11 mouse cellular contexts compared by ENCODE assay signal in genomic region chr17:26064916-26065315, GRCm38 (mm10). TPM values are rescaled to one million over a fixed set of nuclear protein-coding genes. Genes with fewer than 3 reads are reported as not detected.
DNase-seq lines count a peak whose midpoint lies in the region; ATAC-seq and TF ChIP-seq lines count a peak whose summit lies in the region.
"Had no signal": no experiment of that assay in that cellular context is flagged by ENCODE, and none has a peak within 500 bp of the region (broad histone marks: within the 10 kb centered on the region; RNA-seq: fewer than 3 reads in every experiment).

No protein-coding gene starts in this region.

- H3K4me3 ChIP-seq in heart, postnatal 0 days (ENCODE audit: low read depth, low read length): no peak overlapping the region
- H3K4me3 ChIP-seq in embryonic facial prominence, embryonic 10.5 days: peak overlapping the region; percentile 14; the same call in 1 of the 2 replicates
- H3K4me3 ChIP-seq in forebrain, embryonic 16.5 days (replicated peaks; ENCODE audit: low read length): peak overlapping the region; percentile 14; the same call in 1 of the 2 replicates
- H3K4me3 ChIP-seq in midbrain, embryonic 14.5 days (replicated peaks; ENCODE audit: low read depth, low read length): 0 out of 2 replicates have a peak overlapping the region, but pooled peaks have one; percentile 0
- no peak overlapping the region for H3K4me3 ChIP-seq in liver, embryonic 11.5 days (ENCODE audit: low read depth, low read length)
- H3K4me3 ChIP-seq: limb, embryonic 12.5 days had no signal

- H3K9me3 ChIP-seq in heart, postnatal 0 days (replicated peaks; ENCODE audit: control insufficient read depth, low read length): no peaks in the 10 kb centered on the region
- H3K9me3 ChIP-seq in embryonic facial prominence, embryonic 10.5 days: no peaks in the 10 kb centered on the region
- H3K9me3 ChIP-seq in forebrain, embryonic 16.5 days (ENCODE audit: control insufficient read depth, low read length): no peaks in the 10 kb centered on the region
- no peaks in the 10 kb centered on the region for H3K9me3 ChIP-seq in midbrain, embryonic 14.5 days (ENCODE audit: control insufficient read depth, low read length)
- no peaks in the 10 kb centered on the region for H3K9me3 ChIP-seq in liver, embryonic 11.5 days (ENCODE audit: control insufficient read depth, low read length)
- H3K9me3 ChIP-seq: limb, embryonic 12.5 days had no signal

- no peak for TF ChIP-seq EP300 in heart, postnatal 0 days (IDR thresholded peaks at IDR 0.05; ENCODE audit: low read depth)

- H3K9ac ChIP-seq in heart, postnatal 0 days (replicated peaks; ENCODE audit: low read depth, low read length): peak overlapping the region; percentile 20; the same call in 1 of the 2 replicates
- H3K9ac ChIP-seq in forebrain, embryonic 16.5 days (replicated peaks; ENCODE audit: low read depth, low read length): peak overlapping the region; percentile 17; the same call in 1 of the 2 replicates
- no peak overlapping the region for H3K9ac ChIP-seq in midbrain, embryonic 14.5 days (replicated peaks; ENCODE audit: low read length)
- H3K9ac ChIP-seq in liver, embryonic 11.5 days (ENCODE audit: low read depth, low read length): no peak overlapping the region
- H3K9ac ChIP-seq: limb, embryonic 12.5 days had no signal

- 0 out of 2 replicates have a peak overlapping the region, but pooled peaks have one; percentile 10 for H3K4me2 ChIP-seq in heart, postnatal 0 days (ENCODE audit: low read depth, low read length)
- peak overlapping the region; percentile 33 for H3K4me2 ChIP-seq in forebrain, embryonic 16.5 days (ENCODE audit: low read length)
- peak overlapping the region; percentile 100 for H3K4me2 ChIP-seq in midbrain, embryonic 14.5 days (ENCODE audit: low read length)
- no peak overlapping the region for H3K4me2 ChIP-seq in liver, embryonic 11.5 days
- H3K4me2 ChIP-seq: limb, embryonic 12.5 days had no signal

- peak overlapping the region; percentile 44 for H3K27ac ChIP-seq in heart, postnatal 0 days (ENCODE audit: low read depth)
- H3K27ac ChIP-seq in embryonic facial prominence, embryonic 10.5 days (replicated peaks): no peak overlapping the region
- H3K27ac ChIP-seq in forebrain, embryonic 16.5 days (ENCODE audit: low read length): no peak overlapping the region
- no peak overlapping the region for H3K27ac ChIP-seq in midbrain, embryonic 14.5 days (replicated peaks; ENCODE audit: low read depth, low read length)
- no peak overlapping the region for H3K27ac ChIP-seq in liver, embryonic 11.5 days (ENCODE audit: low read depth, low read length)
- H3K27ac ChIP-seq: kidney, postnatal 0 days; limb, embryonic 12.5 days had no signal

- no peak for DNase-seq in heart, postnatal 0 days (ENCODE audit: low spot score)
- no peak for DNase-seq in heart, postnatal 4 days
- no peak for DNase-seq in embryonic facial prominence, embryonic 10.5 days (ENCODE audit: low spot score)
- no peak for DNase-seq in midbrain, embryonic 14.5 days
- DNase-seq in liver, embryonic 11.5 days (ENCODE audit: low spot score): no peak
- DNase-seq in adrenal gland, adult (ENCODE audit: inconsistent age in 2 of 2, low spot score in 1 of 2): no peak
- DNase-seq: spleen, adult 18-20 months; thymus, postnatal 14 days had no signal

- no peak for TF ChIP-seq CTCF in heart, postnatal 0 days (IDR thresholded peaks at IDR 0.05; ENCODE audit: low read depth)

- peaks cover 42% of the 10 kb centered on the region for H3K4me1 ChIP-seq in heart, postnatal 0 days (ENCODE audit: control insufficient read depth, insufficient read depth)
- peaks cover 49% of the 10 kb centered on the region for H3K4me1 ChIP-seq in embryonic facial prominence, embryonic 10.5 days
- peaks cover 61% of the 10 kb centered on the region for H3K4me1 ChIP-seq in forebrain, embryonic 16.5 days (replicated peaks; ENCODE audit: control insufficient read depth, insufficient read depth, low read length)
- peaks cover 39% of the 10 kb centered on the region for H3K4me1 ChIP-seq in midbrain, embryonic 14.5 days (ENCODE audit: control insufficient read depth, insufficient read depth, low read length)
- H3K4me1 ChIP-seq in liver, embryonic 11.5 days (replicated peaks; ENCODE audit: control insufficient read depth, insufficient read depth, low read length): peaks cover 17% of the 10 kb centered on the region

- no peaks in the 10 kb centered on the region for H3K27me3 ChIP-seq in heart, postnatal 0 days (ENCODE audit: control insufficient read depth, insufficient read depth, low read length)
- peaks cover 6% of the 10 kb centered on the region; the same call in 1 of the 2 replicates for H3K27me3 ChIP-seq in embryonic facial prominence, embryonic 10.5 days (replicated peaks; ENCODE audit: low read depth, poor library complexity, severe bottlenecking)
- no peaks in the 10 kb centered on the region for H3K27me3 ChIP-seq in forebrain, embryonic 16.5 days (replicated peaks; ENCODE audit: control insufficient read depth, insufficient read depth, low read length)
- H3K27me3 ChIP-seq in midbrain, embryonic 14.5 days (ENCODE audit: control insufficient read depth, insufficient read depth, low read length): no peaks in the 10 kb centered on the region
- peaks cover 28% of the 10 kb centered on the region for H3K27me3 ChIP-seq in liver, embryonic 11.5 days (replicated peaks; ENCODE audit: control insufficient read depth, insufficient read depth, low read length)

- H3K36me3 ChIP-seq in heart, postnatal 0 days (replicated peaks; ENCODE audit: control insufficient read depth, insufficient read depth, low read length): no peaks in the 10 kb centered on the region; the same call in 1 of the 2 replicates
- peaks cover 59% of the 10 kb centered on the region for H3K36me3 ChIP-seq in embryonic facial prominence, embryonic 10.5 days (replicated peaks)
- peaks cover 5% of the 10 kb centered on the region for H3K36me3 ChIP-seq in forebrain, embryonic 16.5 days (ENCODE audit: control insufficient read depth, insufficient read depth)
- H3K36me3 ChIP-seq in midbrain, embryonic 14.5 days (ENCODE audit: control insufficient read depth, insufficient read depth, low read length): peaks cover 29% of the 10 kb centered on the region
- no peaks in the 10 kb centered on the region for H3K36me3 ChIP-seq in liver, embryonic 11.5 days (ENCODE audit: control insufficient read depth, insufficient read depth, low read length)

- ATAC-seq in heart, postnatal 0 days (ENCODE audit: insufficient read depth, low read depth): no peak
- no peak for ATAC-seq in forebrain, embryonic 16.5 days
- no peak for ATAC-seq in midbrain, embryonic 14.5 days (ENCODE audit: low FRiP score, low TSS enrichment)
- no peak for ATAC-seq in liver, embryonic 11.5 days (replicated peaks; ENCODE audit: low FRiP score)

- 46% methylated on average over 6 of the region's 6 CpGs for WGBS in heart, postnatal 0 days
- 87% methylated on average over 6 of the region's 6 CpGs for WGBS in embryonic facial prominence, embryonic 10.5 days
- 78% methylated on average over 6 of the region's 6 CpGs for WGBS in forebrain, embryonic 16.5 days
- WGBS in midbrain, embryonic 14.5 days: 65% methylated on average over 6 of the region's 6 CpGs
- WGBS in liver, embryonic 11.5 days: 62% methylated on average over 6 of the region's 6 CpGs

RNA-seq across cellular contexts. Expression of gene Rab11fip3, which starts 4.4 kb away (rescaled TPM):
- 7.9 and 12.4 TPM in 2 replicates for total RNA-seq in heart, postnatal 0 days (2014; rRNA removed; ENCODE audit: low replicate concordance)
- polyA plus RNA-seq in heart, postnatal 0 days (2015; fragmentation: Nextera tagmentation; extraction: Ambion mirVana): 6.1 and 8.7 TPM in 2 replicates
- 10 to 100 TPM; 21.0 to 22.9 TPM for total RNA-seq in heart, postnatal 4 days (2021)
- 24.5 and 25.3 TPM in 2 replicates for polyA plus RNA-seq in embryonic facial prominence, embryonic 10.5 days (2016; fragmentation: Nextera tagmentation; extraction: Ambion mirVana)
- polyA plus RNA-seq in forebrain, embryonic 16.5 days (2015; fragmentation: Nextera tagmentation; extraction: Ambion mirVana): 34.6 and 39.9 TPM in 2 replicates
- polyA plus RNA-seq in midbrain, embryonic 14.5 days (2014; fragmentation: Nextera tagmentation; extraction: Ambion mirVana): 27.4 and 28.6 TPM in 2 replicates
- 7.0 and 7.6 TPM in 2 replicates for polyA plus RNA-seq in liver, embryonic 11.5 days (2014; fragmentation: Nextera tagmentation; extraction: Ambion mirVana)

RNA-seq across cellular contexts. Expression of gene Decr2, which starts 25.2 kb away (rescaled TPM):
- 35.3 and 44.6 TPM in 2 replicates for total RNA-seq in heart, postnatal 0 days (2014; rRNA removed; ENCODE audit: low replicate concordance)
- polyA plus RNA-seq in heart, postnatal 0 days (2015; fragmentation: Nextera tagmentation; extraction: Ambion mirVana): 35.3 and 36.6 TPM in 2 replicates
- 10 to 100 TPM; 14.6 to 17.0 TPM for total RNA-seq in heart, postnatal 4 days (2021)
- 29.1 and 30.1 TPM in 2 replicates for polyA plus RNA-seq in embryonic facial prominence, embryonic 10.5 days (2016; fragmentation: Nextera tagmentation; extraction: Ambion mirVana)
- polyA plus RNA-seq in forebrain, embryonic 16.5 days (2015; fragmentation: Nextera tagmentation; extraction: Ambion mirVana): 30.3 and 33.0 TPM in 2 replicates
- polyA plus RNA-seq in midbrain, embryonic 14.5 days (2014; fragmentation: Nextera tagmentation; extraction: Ambion mirVana): 21.0 and 21.5 TPM in 2 replicates
- 18.2 and 20.1 TPM in 2 replicates for polyA plus RNA-seq in liver, embryonic 11.5 days (2014; fragmentation: Nextera tagmentation; extraction: Ambion mirVana)

RNA-seq across cellular contexts. Expression of gene Nme4, which starts 30.5 kb away (rescaled TPM):
- total RNA-seq in heart, postnatal 0 days (2014; rRNA removed; ENCODE audit: low replicate concordance): 28.5 and 60.6 TPM in 2 replicates
- polyA plus RNA-seq in heart, postnatal 0 days (2015; fragmentation: Nextera tagmentation; extraction: Ambion mirVana): 26.5 and 27.5 TPM in 2 replicates
- 10 to 100 TPM; 10.3 to 10.8 TPM for total RNA-seq in heart, postnatal 4 days (2021)
- polyA plus RNA-seq in embryonic facial prominence, embryonic 10.5 days (2016; fragmentation: Nextera tagmentation; extraction: Ambion mirVana): 145 and 159 TPM in 2 replicates
- 27.4 and 35.3 TPM in 2 replicates for polyA plus RNA-seq in forebrain, embryonic 16.5 days (2015; fragmentation: Nextera tagmentation; extraction: Ambion mirVana)
- polyA plus RNA-seq in midbrain, embryonic 14.5 days (2014; fragmentation: Nextera tagmentation; extraction: Ambion mirVana): 17.5 and 23.7 TPM in 2 replicates
- polyA plus RNA-seq in liver, embryonic 11.5 days (2014; fragmentation: Nextera tagmentation; extraction: Ambion mirVana): 111 and 120 TPM in 2 replicates

RNA-seq across cellular contexts. Expression of gene Tmem8, which starts 48.2 kb away (rescaled TPM):
- 2.1 and 2.5 TPM in 2 replicates for total RNA-seq in heart, postnatal 0 days (2014; rRNA removed; ENCODE audit: low replicate concordance)
- 0.51 and 0.69 TPM in 2 replicates for polyA plus RNA-seq in heart, postnatal 0 days (2015; fragmentation: Nextera tagmentation; extraction: Ambion mirVana)
- 1 to 10 TPM; 1.4 to 1.7 TPM for total RNA-seq in heart, postnatal 4 days (2021)
- 1.2 TPM in 2 replicates for polyA plus RNA-seq in embryonic facial prominence, embryonic 10.5 days (2016; fragmentation: Nextera tagmentation; extraction: Ambion mirVana)
- 2.0 TPM in 2 replicates for polyA plus RNA-seq in forebrain, embryonic 16.5 days (2015; fragmentation: Nextera tagmentation; extraction: Ambion mirVana)
- polyA plus RNA-seq in midbrain, embryonic 14.5 days (2014; fragmentation: Nextera tagmentation; extraction: Ambion mirVana): 2.4 and 2.9 TPM in 2 replicates
- polyA plus RNA-seq in liver, embryonic 11.5 days (2014; fragmentation: Nextera tagmentation; extraction: Ambion mirVana): 1.6 and 2.1 TPM in 2 replicates

RNA-seq across cellular contexts. Expression of gene Mrpl28, which starts 58.4 kb away (rescaled TPM):
- total RNA-seq in heart, postnatal 0 days (2014; rRNA removed; ENCODE audit: low replicate concordance): 213 and 275 TPM in 2 replicates
- polyA plus RNA-seq in heart, postnatal 0 days (2015; fragmentation: Nextera tagmentation; extraction: Ambion mirVana): 222 and 226 TPM in 2 replicates
- 10 to 100 TPM; 92.7 to 94.3 TPM for total RNA-seq in heart, postnatal 4 days (2021)
- 289 and 299 TPM in 2 replicates for polyA plus RNA-seq in embryonic facial prominence, embryonic 10.5 days (2016; fragmentation: Nextera tagmentation; extraction: Ambion mirVana)
- polyA plus RNA-seq in forebrain, embryonic 16.5 days (2015; fragmentation: Nextera tagmentation; extraction: Ambion mirVana): 192 and 202 TPM in 2 replicates
- polyA plus RNA-seq in midbrain, embryonic 14.5 days (2014; fragmentation: Nextera tagmentation; extraction: Ambion mirVana): 170 and 190 TPM in 2 replicates
- 253 TPM in 2 replicates for polyA plus RNA-seq in liver, embryonic 11.5 days (2014; fragmentation: Nextera tagmentation; extraction: Ambion mirVana)

Comparison
In these comparisons a context has a peak if more than half of its experiments do, and no peak if none do; other contexts are left out.
1. H3K4me3 ChIP-seq: peak in embryonic facial prominence, embryonic 10.5 days (single experiment), forebrain, embryonic 16.5 days (single experiment) and midbrain, embryonic 14.5 days (single experiment); none in heart, postnatal 0 days (single experiment) and liver, embryonic 11.5 days (single experiment).
2. H3K9ac ChIP-seq: peak in heart, postnatal 0 days (single experiment) and forebrain, embryonic 16.5 days (single experiment); none in midbrain, embryonic 14.5 days (single experiment) and liver, embryonic 11.5 days (single experiment).